Mouse (Mus musculus) cerebellum, adult 2 months (tissue): Measurements from ENCODE around the gene Lrrk2.

Experiments used
- CTCF ChIP-seq: fragments of 200-500 bp; IDR thresholded peaks from 2 replicates; pipeline ENCODE4 v1.5.1; 2011; ENCODE audit warnings: low read depth, mild to moderate bottlenecking, control low read depth, low read length, moderate library complexity, borderline replicate concordance; ENCODE audit not compliant: insufficient read depth
- POLR2A ChIP-seq: fragments of 200-500 bp; IDR thresholded peaks from 2 replicates; pipeline ENCODE4 v1.6.1; 2011; ENCODE audit warnings: low read length, control low read depth, borderline replicate concordance; ENCODE audit not compliant: insufficient read depth

GRCm38 (mm10) chr15:91735216-91735922, 62.4 kb downstream of the Lrrk2 start:
- TF ChIP-seq CTCF (no peak), POLR2A (no peak)
